Mouse (Mus musculus) brain, embryonic 14.5 days (tissue): Measurements from ENCODE around the gene Tdrd5.

Source experiments
- CTCF ChIP-seq: fragments of 200-500 bp; IDR thresholded peaks from 2 replicates; pipeline ENCODE4 v1.5.1; 2012; ENCODE audit warnings: inconsistent platforms, mild to moderate bottlenecking, moderate library complexity, borderline replicate concordance; ENCODE audit not compliant: insufficient read depth, insufficient read length; ENCODE audit errors: extremely low read depth
- POLR2A ChIP-seq: fragments of 200-500 bp; IDR thresholded peaks from 2 replicates; pipeline ENCODE4 v1.6.1; 2012; ENCODE audit warnings: mild to moderate bottlenecking, inconsistent platforms, borderline replicate concordance; ENCODE audit not compliant: poor library complexity, insufficient read depth, insufficient read length, severe bottlenecking; ENCODE audit errors: extremely low read depth

- TF ChIP-seq CTCF = no peak
- no peak for TF ChIP-seq POLR2A
Measured at GRCm38 (mm10) chr1:156214651-156215050, 88.8 kb downstream of the Tdrd5 start.
